ENCODE assay signal across 9 mouse cellular contexts in genomic region chr11:24414804-24415203, GRCm38 (mm10).
A peak's percentile ranks its signal among the peaks of the same experiment; 100 is the strongest.
DNase-seq lines count a peak whose midpoint lies in the region; ATAC-seq and TF ChIP-seq lines count a peak whose summit lies in the region.
"Had no signal": no experiment of that assay in that cellular context is flagged by ENCODE, and none has a peak within 500 bp of the region (broad histone marks: within the 10 kb centered on the region; RNA-seq: fewer than 3 reads in every experiment).

No protein-coding gene starts in this region.

- H3K4me1 ChIP-seq in CH12.LX (ENCODE audit: control insufficient read depth in 1 of 2, insufficient read depth in 2 of 2) = peaks cover 0 to 4% of the 10 kb centered on the region in 2 experiments; a peak in 2 of 4 replicates
- H3K4me1 ChIP-seq in embryonic facial prominence, embryonic 11.5 days (ENCODE audit: control insufficient read depth, insufficient read depth, low read length) = no peaks in the 10 kb centered on the region
- H3K4me1 ChIP-seq: hindbrain, embryonic 15.5 days had no signal

- dilution Hi-C loops in CH12.LX (cut with MboI; ENCODE audit: extremely low pct_ligation_motif_present, extremely low pct_unique_long_range_greater_than_20kb, low sequenced_read_pairs) = no loop called here

- no peak for ATAC-seq in CD4-positive, CD25-positive, alpha-beta regulatory T cell, adult 4 months
- no peak for ATAC-seq in embryonic facial prominence, embryonic 11.5 days (replicated peaks; ENCODE audit: insufficient number of reproducible peaks, low FRiP score, low TSS enrichment, low read depth)
- ATAC-seq in frontal cortex, adult (ENCODE audit: low TSS enrichment) = no peak

- H3K9me3 ChIP-seq in CH12.LX (replicated peaks; ENCODE audit: low read length) = peaks cover 7% of the 10 kb centered on the region
- H3K9me3 ChIP-seq in embryonic facial prominence, embryonic 11.5 days (replicated peaks; ENCODE audit: control insufficient read depth, low read length) = no peaks in the 10 kb centered on the region
- H3K9me3 ChIP-seq: hindbrain, embryonic 15.5 days had no signal

- H3K4me2 ChIP-seq in CH12.LX (ENCODE audit: insufficient read depth, low read depth, poor library complexity, severe bottlenecking) = no peak overlapping the region
- no peak overlapping the region for H3K4me2 ChIP-seq in embryonic facial prominence, embryonic 11.5 days (ENCODE audit: low read depth, low read length)
- H3K4me2 ChIP-seq: hindbrain, embryonic 15.5 days had no signal

- TF ChIP-seq RAD21 in CH12.LX (IDR thresholded peaks at IDR 0.05; ENCODE audit: low read depth, low read length) = peak; percentile 65

- peak; percentile 19 for DNase-seq in CD4-positive, CD25-positive, alpha-beta regulatory T cell, adult 2 months (ENCODE audit: low read depth, low spot score)
- DNase-seq in kidney, postnatal 36 days = peak; percentile 15 to 29
- DNase-seq in kidney, adult 11 months = no peak
- DNase-seq in CH12.LX (ENCODE audit: extremely low read depth) = peak; percentile 58
- DNase-seq in embryonic facial prominence, embryonic 11.5 days (ENCODE audit: low spot score) = peak; percentile 73
- no peak for DNase-seq in cerebellum, adult 11 months

- peaks cover 0 to 2% of the 10 kb centered on the region in 2 experiments for H3K36me3 ChIP-seq in CH12.LX (replicated peaks in 1 of 2; ENCODE audit: control insufficient read depth in 1 of 2, insufficient read depth in 1 of 2, low read length in 1 of 2)
- no peaks in the 10 kb centered on the region for H3K36me3 ChIP-seq in embryonic facial prominence, embryonic 11.5 days (replicated peaks; ENCODE audit: control insufficient read depth, insufficient read depth, low read depth, low read length)
- H3K36me3 ChIP-seq: hindbrain, embryonic 15.5 days had no signal

- H3K9ac ChIP-seq in CH12.LX (ENCODE audit: insufficient read depth, low read depth) = no peak overlapping the region
- H3K9ac ChIP-seq in embryonic facial prominence, embryonic 11.5 days (replicated peaks; ENCODE audit: low read length) = no peak overlapping the region
- H3K9ac ChIP-seq: hindbrain, embryonic 15.5 days had no signal

- H3K4me3 ChIP-seq in CH12.LX (replicated peaks in 1 of 3; ENCODE audit: low read depth in 2 of 3, low read length in 2 of 3, poor library complexity in 1 of 3) = no peak overlapping the region
- no peak overlapping the region for H3K4me3 ChIP-seq in embryonic facial prominence, embryonic 11.5 days (ENCODE audit: low read depth, low read length)
- H3K4me3 ChIP-seq: hindbrain, embryonic 15.5 days had no signal

- TF ChIP-seq EP300 in CH12.LX (IDR thresholded peaks at IDR 0.05; ENCODE audit: low read length) = no peak

- no peak overlapping the region for H3K27ac ChIP-seq in CH12.LX (ENCODE audit: insufficient read depth, low read depth)
- H3K27ac ChIP-seq in embryonic facial prominence, embryonic 11.5 days (replicated peaks; ENCODE audit: low read depth, low read length) = no peak overlapping the region
- H3K27ac ChIP-seq: hindbrain, embryonic 15.5 days had no signal

- peak; percentile 69 to 76 for TF ChIP-seq CTCF in CH12.LX (conservative IDR thresholded peaks at IDR 0.05 in 1 of 2, IDR thresholded peaks at IDR 0.05 in 1 of 2; ENCODE audit: low read depth in 2 of 2, low read length in 2 of 2)

- no peak for TF ChIP-seq POLR2A in CH12.LX (IDR thresholded peaks at IDR 0.05; ENCODE audit: low read depth, low read length)

- H3K27me3 ChIP-seq in CH12.LX (replicated peaks) = no peaks in the 10 kb centered on the region
- H3K27me3 ChIP-seq in embryonic facial prominence, embryonic 11.5 days (ENCODE audit: control insufficient read depth, insufficient read depth, low read length) = no peaks in the 10 kb centered on the region
- H3K27me3 ChIP-seq: hindbrain, embryonic 15.5 days had no signal

- in situ Hi-C loops in CH12.LX (cut with MboI; ENCODE audit: low pct_ligation_motif_present, low pct_unique_long_range_greater_than_20kb, low sequenced_read_pairs) = no loop called here

- no peaks in the 10 kb centered on the region for H3K79me2 ChIP-seq in CH12.LX (replicated peaks; ENCODE audit: control insufficient read depth, extremely low read depth, insufficient read depth, poor library complexity, severe bottlenecking)

TF ChIP-seq in CH12.LX, 34 proteins besides CTCF, POLR2A, EP300 and RAD21:
- TF ChIP-seq MXI1 (IDR thresholded peaks at IDR 0.05; ENCODE audit: low read depth, low read length) = no peak
- peak; percentile 44 for TF ChIP-seq SMC3 (IDR thresholded peaks at IDR 0.05; ENCODE audit: low read depth, low read length)
TF ChIP-seq in CH12.LX: peak in this region for 1.

Comparison
In these comparisons a context has a peak if more than half of its experiments do, and no peak if none do; other contexts are left out.
1. DNase-seq: peak in CD4-positive, CD25-positive, alpha-beta regulatory T cell, adult 2 months (single experiment), kidney, postnatal 36 days (2 of 2), CH12.LX (single experiment) and embryonic facial prominence, embryonic 11.5 days (single experiment); none in kidney, adult 11 months (single experiment) and cerebellum, adult 11 months (single experiment).